Mouse (Mus musculus): ENCODE results near the gene Fli1. TPM values are rescaled to one million over a fixed set of nuclear protein-coding genes. Genes with fewer than 3 reads are reported as not detected.

Fli1 gene
- total and polyA plus RNA-seq, 2 experiments: 1.6 to 3.0 TPM

DNA sequence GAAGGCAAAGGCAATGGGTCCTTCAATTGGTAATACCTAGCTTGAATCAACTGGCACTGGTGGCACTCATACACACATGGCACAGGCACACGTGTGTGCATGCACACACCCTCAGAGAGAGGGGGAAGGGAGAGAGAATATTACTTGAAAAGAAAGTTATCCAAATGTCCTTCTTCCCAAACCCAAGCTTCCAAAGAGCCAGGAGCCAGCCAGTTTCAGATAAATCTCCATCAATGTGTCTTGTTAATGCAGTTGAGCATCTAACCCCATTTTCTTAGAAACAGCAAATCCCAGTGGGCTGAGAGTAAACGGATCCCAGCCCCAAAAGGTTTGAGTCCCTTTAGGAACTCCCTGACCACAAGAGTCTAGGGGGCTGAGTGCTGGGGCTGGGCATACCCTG is 29.2 kb downstream of the Fli1 start:
- DNase-seq (ENCODE audit: extremely low read depth, low read depth, low spot score): no peak
- Histone ChIP-seq H3K27me3 (ENCODE audit: control insufficient read depth, insufficient read depth, low read length) (no peaks in the 10 kb centered on the region), H3K36me3 (ENCODE audit: control insufficient read depth, insufficient read depth, low read length) (no peaks in the 10 kb centered on the region), H3K4me1 (ENCODE audit: control insufficient read depth, insufficient read depth, low read length) (peaks cover 4% of the 10 kb centered on the region), H3K9ac (ENCODE audit: low read depth, low read length) (no peak overlapping the region), H3K79me2 (ENCODE audit: control insufficient read depth, insufficient read depth, low read length) (no peaks in the 10 kb centered on the region), H3K27ac (replicated peaks; ENCODE audit: insufficient read depth, low read depth, low read length) (no peak overlapping the region), H3K4me3 (ENCODE audit: insufficient read depth, low read depth, low read length) (no peak overlapping the region)
- TF ChIP-seq POLR2A (IDR thresholded peaks at IDR 0.05; ENCODE audit: extremely low read depth, insufficient read depth, low read length): no peak
- no peak for TF ChIP-seq CTCF (IDR thresholded peaks at IDR 0.05; ENCODE audit: low read depth, low read length)
- WGBS: 61% methylated on average over 2 of the region's 2 CpGs

DNA sequence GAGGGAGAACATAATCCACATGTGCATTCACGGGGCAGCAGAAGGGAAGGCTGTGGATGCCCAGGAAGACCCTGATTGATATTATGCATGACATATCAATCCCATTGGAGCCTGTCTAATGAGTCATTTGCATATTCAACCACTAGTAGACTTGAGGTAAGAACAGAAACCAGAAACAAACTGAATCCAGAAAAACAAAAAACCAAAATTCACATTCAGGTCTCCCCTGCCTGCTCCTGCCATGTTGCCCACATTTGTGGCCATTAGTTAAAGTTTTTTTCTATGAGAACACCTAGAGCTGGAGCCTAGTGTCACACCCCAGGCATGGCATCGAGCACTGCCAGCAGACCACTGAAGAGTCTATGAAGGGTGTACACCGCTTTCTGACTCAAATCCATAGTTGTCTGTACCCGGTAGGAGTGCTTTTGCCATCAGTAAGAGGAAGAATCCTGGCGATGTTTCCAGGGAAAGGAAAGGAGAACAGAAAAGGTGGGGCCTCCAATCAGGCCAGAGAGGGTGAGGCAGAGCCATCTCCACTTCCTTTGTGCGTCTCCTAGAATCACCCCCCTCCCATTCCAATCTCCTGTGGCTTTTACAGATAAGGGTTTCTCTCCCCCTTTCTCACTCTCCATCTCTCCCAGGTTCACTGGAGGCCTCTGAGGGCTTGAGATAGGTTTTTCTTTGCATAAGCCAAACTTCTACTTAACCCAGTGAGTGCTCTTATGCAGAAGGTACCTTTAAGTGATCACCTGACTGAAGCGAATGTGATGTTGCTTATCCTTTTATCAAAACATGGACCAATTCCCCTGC is 32.0 kb downstream of the Fli1 start:
- 77% methylated on average over 7 of the region's 7 CpGs for WGBS
- Histone ChIP-seq H3K4me1 (ENCODE audit: control insufficient read depth, insufficient read depth, low read length) (no peaks in the 10 kb centered on the region; the same call in 1 of the 2 replicates), H3K4me3 (ENCODE audit: insufficient read depth, low read depth, low read length) (no peak overlapping the region), H3K36me3 (ENCODE audit: control insufficient read depth, insufficient read depth, low read length) (no peaks in the 10 kb centered on the region), H3K27ac (replicated peaks; ENCODE audit: insufficient read depth, low read depth, low read length) (no peak overlapping the region), H3K9ac (ENCODE audit: low read depth, low read length) (no peak overlapping the region), H3K79me2 (ENCODE audit: control insufficient read depth, insufficient read depth, low read length) (no peaks in the 10 kb centered on the region), H3K27me3 (ENCODE audit: control insufficient read depth, insufficient read depth, low read length) (no peaks in the 10 kb centered on the region)
- TF ChIP-seq CTCF (IDR thresholded peaks at IDR 0.05; ENCODE audit: low read depth, low read length): no peak
- TF ChIP-seq POLR2A (IDR thresholded peaks at IDR 0.05; ENCODE audit: extremely low read depth, insufficient read depth, low read length): no peak
- no peak for DNase-seq (ENCODE audit: extremely low read depth, low read depth, low spot score)

DNA sequence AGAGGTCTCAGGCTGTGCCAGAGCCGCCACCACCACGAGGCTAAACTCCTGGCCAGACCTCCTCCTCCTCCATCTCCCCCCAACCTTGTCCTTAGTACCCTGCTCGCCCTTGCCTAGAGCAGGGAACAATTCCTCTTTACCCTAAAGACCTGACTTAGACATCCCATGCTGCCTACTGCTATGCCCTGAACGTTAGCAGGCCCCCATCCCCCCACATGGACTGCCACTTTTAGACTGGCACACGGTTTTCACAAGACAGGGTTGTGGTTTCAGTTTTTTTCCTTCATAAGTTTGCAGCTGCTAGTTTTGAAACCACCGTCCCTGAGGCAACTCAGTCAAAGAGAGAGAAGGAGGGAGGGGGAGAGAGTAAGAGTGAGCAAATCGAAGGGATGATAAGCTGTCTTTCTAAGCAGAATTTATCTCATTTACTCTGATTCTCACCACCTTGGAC is 32.9 kb downstream of the Fli1 start:
- no peak overlapping the region for H3K4me3 ChIP-seq (ENCODE audit: insufficient read depth, low read depth, low read length)
- no peaks in the 10 kb centered on the region; the same call in 1 of the 2 replicates for H3K4me1 ChIP-seq (ENCODE audit: control insufficient read depth, insufficient read depth, low read length)
- 53% methylated on average over 7 of the region's 7 CpGs for WGBS
- TF ChIP-seq CTCF (IDR thresholded peaks at IDR 0.05; ENCODE audit: low read depth, low read length) (no peak), POLR2A (IDR thresholded peaks at IDR 0.05; ENCODE audit: extremely low read depth, insufficient read depth, low read length) (no peak)
- no peaks in the 10 kb centered on the region for H3K27me3 ChIP-seq (ENCODE audit: control insufficient read depth, insufficient read depth, low read length)
- DNase-seq (ENCODE audit: extremely low read depth, low read depth, low spot score): no peak
- H3K36me3 ChIP-seq (ENCODE audit: control insufficient read depth, insufficient read depth, low read length): no peaks in the 10 kb centered on the region
- H3K27ac ChIP-seq (replicated peaks; ENCODE audit: insufficient read depth, low read depth, low read length): peak overlapping the region; percentile 28; the same call in 1 of the 2 replicates
- no peak overlapping the region; the same call in 1 of the 2 replicates for H3K9ac ChIP-seq (ENCODE audit: low read depth, low read length)
- no peaks in the 10 kb centered on the region for H3K79me2 ChIP-seq (ENCODE audit: control insufficient read depth, insufficient read depth, low read length)

DNA sequence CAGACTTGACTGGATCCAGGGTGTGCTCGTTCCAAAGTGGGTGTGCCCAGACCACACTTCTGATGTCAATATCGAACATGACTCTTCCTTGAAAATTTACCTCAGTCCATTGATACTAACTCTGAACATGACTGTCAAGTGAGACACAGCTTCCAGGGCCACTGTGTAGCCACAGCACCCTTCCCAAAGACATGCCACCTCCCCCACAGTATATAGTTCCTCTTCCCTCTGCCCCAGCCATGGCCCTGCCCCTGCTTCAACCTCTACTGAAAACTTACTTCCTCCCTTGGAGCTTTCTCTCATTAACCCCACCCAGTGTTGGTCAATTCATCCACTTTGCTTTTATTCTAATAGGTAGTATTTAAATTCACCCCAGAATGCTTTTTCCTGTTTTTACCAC is 34.0 kb downstream of the Fli1 start:
- DNase-seq (ENCODE audit: extremely low read depth, low read depth, low spot score): peak; percentile 29
- no peak overlapping the region for H3K4me3 ChIP-seq (ENCODE audit: insufficient read depth, low read depth, low read length)
- WGBS: 71% methylated on average over 2 of the region's 2 CpGs
- no peaks in the 10 kb centered on the region for H3K27me3 ChIP-seq (ENCODE audit: control insufficient read depth, insufficient read depth, low read length)
- no peaks in the 10 kb centered on the region; the same call in 1 of the 2 replicates for H3K4me1 ChIP-seq (ENCODE audit: control insufficient read depth, insufficient read depth, low read length)
- H3K36me3 ChIP-seq (ENCODE audit: control insufficient read depth, insufficient read depth, low read length): no peaks in the 10 kb centered on the region
- H3K79me2 ChIP-seq (ENCODE audit: control insufficient read depth, insufficient read depth, low read length): no peaks in the 10 kb centered on the region
- TF ChIP-seq CTCF (IDR thresholded peaks at IDR 0.05; ENCODE audit: low read depth, low read length) (no peak), POLR2A (IDR thresholded peaks at IDR 0.05; ENCODE audit: extremely low read depth, insufficient read depth, low read length) (no peak)
- no peak overlapping the region for H3K27ac ChIP-seq (replicated peaks; ENCODE audit: insufficient read depth, low read depth, low read length)
- H3K9ac ChIP-seq (ENCODE audit: low read depth, low read length): no peak overlapping the region

DNA sequence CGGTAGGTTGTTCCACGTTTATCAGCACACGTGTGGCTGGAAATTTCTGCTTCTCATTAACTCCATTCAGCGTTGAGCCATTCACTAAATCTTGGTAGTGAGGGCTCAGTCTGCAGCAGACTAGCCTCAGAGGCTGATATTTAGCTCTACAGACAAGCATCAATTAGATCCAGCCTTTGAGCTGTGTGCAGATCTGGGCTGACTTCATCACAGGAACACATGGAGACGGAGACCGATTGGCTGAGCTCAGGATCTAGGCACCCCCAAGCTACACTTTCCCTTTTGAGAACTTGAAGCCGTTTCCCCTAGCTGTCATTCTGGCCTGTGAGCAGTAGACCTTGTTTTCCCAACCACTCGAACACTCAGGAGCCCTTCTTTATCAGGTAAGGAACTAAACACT is 34.5 kb downstream of the Fli1 start:
- Histone ChIP-seq H3K27me3 (ENCODE audit: control insufficient read depth, insufficient read depth, low read length) (no peaks in the 10 kb centered on the region), H3K36me3 (ENCODE audit: control insufficient read depth, insufficient read depth, low read length) (no peaks in the 10 kb centered on the region), H3K4me3 (ENCODE audit: insufficient read depth, low read depth, low read length) (no peak overlapping the region), H3K79me2 (ENCODE audit: control insufficient read depth, insufficient read depth, low read length) (no peaks in the 10 kb centered on the region), H3K27ac (replicated peaks; ENCODE audit: insufficient read depth, low read depth, low read length) (peak overlapping the region; percentile 53; the same call in 1 of the 2 replicates), H3K4me1 (ENCODE audit: control insufficient read depth, insufficient read depth, low read length) (no peaks in the 10 kb centered on the region; the same call in 1 of the 2 replicates), H3K9ac (ENCODE audit: low read depth, low read length) (no peak overlapping the region)
- DNase-seq (ENCODE audit: extremely low read depth, low read depth, low spot score): no peak
- no peak for TF ChIP-seq CTCF (IDR thresholded peaks at IDR 0.05; ENCODE audit: low read depth, low read length)
- no peak for TF ChIP-seq POLR2A (IDR thresholded peaks at IDR 0.05; ENCODE audit: extremely low read depth, insufficient read depth, low read length)
- WGBS: 68% methylated on average over 8 of the region's 8 CpGs
